Mouse (Mus musculus) heart, postnatal 0 days (tissue): ENCODE measurements around the gene Hes5. TPM values are rescaled to one million over a fixed set of nuclear protein-coding genes. Genes with fewer than 3 reads are reported as not detected.

ENCODE experiments used
- ATAC-seq: fragments of 200-750 bp; cut with Nextera tagmentation; 2 replicates; pipeline ENCODE4 v1.8.0; 2017; ENCODE audit warnings: low read depth, moderate number of reproducible peaks, moderate library complexity; ENCODE audit not compliant: insufficient read depth
- DNase-seq: peaks from one replicate; pipeline ENCODE4 v3.0.0-alpha.2; 2016; ENCODE audit warnings: low spot score
- H3K27ac ChIP-seq: fragments of 300-500 bp; sonication (generic); 2 replicates; pipeline ENCODE4 v1.5.1; 2014; ENCODE audit warnings: low read depth, mild to moderate bottlenecking
- H3K27me3 ChIP-seq: fragments of 300-500 bp; sonication (generic); 2 replicates; pipeline ENCODE4 v1.6.1; 2014; ENCODE audit warnings: low read length, mixed read lengths; ENCODE audit not compliant: control insufficient read depth, insufficient read depth
- H3K36me3 ChIP-seq: fragments of 300-500 bp; sonication (generic); replicated peaks from 2 replicates; pipeline ENCODE4 v1.6.1; 2014; ENCODE audit warnings: low read length, mixed read lengths; ENCODE audit not compliant: control insufficient read depth, insufficient read depth
- H3K4me1 ChIP-seq: fragments of 300-500 bp; sonication (generic); 2 replicates; pipeline ENCODE4 v1.6.1; 2014; ENCODE audit warnings: antibody characterized with exemption; ENCODE audit not compliant: control insufficient read depth, insufficient read depth
- H3K4me2 ChIP-seq: fragments of 300-500 bp; sonication (generic); 2 replicates; pipeline ENCODE4 v1.6.1; 2014; ENCODE audit warnings: low read depth, mild to moderate bottlenecking, low read length, moderate library complexity
- H3K4me3 ChIP-seq: fragments of 300-500 bp; sonication (generic); 2 replicates; pipeline ENCODE4 v1.5.1; 2014; ENCODE audit warnings: low read depth, low read length
- H3K9ac ChIP-seq: fragments of 300-500 bp; sonication (generic); replicated peaks from 2 replicates; pipeline ENCODE4 v1.6.1; 2014; ENCODE audit warnings: low read depth, low read length, mixed read lengths
- H3K9me3 ChIP-seq: fragments of 300-500 bp; sonication (generic); replicated peaks from 2 replicates; pipeline ENCODE4 v1.6.1; 2016; ENCODE audit warnings: low read length; ENCODE audit not compliant: control insufficient read depth
- CTCF ChIP-seq: IDR thresholded peaks from 2 replicates; pipeline ENCODE4 v1.5.1; 2016; ENCODE audit warnings: antibody characterized with exemption, control low read depth, low read depth
- EP300 ChIP-seq: IDR thresholded peaks from 2 replicates; pipeline ENCODE4 v1.6.1; 2016; ENCODE audit warnings: antibody characterized with exemption, low read depth
- WGBS: fragments of 180-500 bp; shearing (Covaris S2); extraction: QIAGEN DNeasy Blood & Tissue Kit; methylation state at CpG from one replicate; pipeline ENCODE4 v1.1.7; 2014; 5-methylcytosine and 5-hydroxymethylcytosine counted together
- polyA plus RNA-seq: library from polyadenylated mRNA; unstranded; fragments of >200 nt; fragmentation: Nextera tagmentation; extraction: Ambion mirVana; gene quantifications from 2 replicates; pipeline ENCODE4 v1.2.1, GENCODE M21; 2015
- total RNA-seq: library from RNA; depleted of rRNA; stranded (reverse); fragments of >200 nt; gene quantifications from 2 replicates; pipeline ENCODE4 v1.2.3, GENCODE M21; 2014; ENCODE audit warnings: low replicate concordance

Gene Hes5
- total and polyA plus RNA-seq, 2 experiments from 2014 or later = not detected

- DNase-seq = no peak
- no peaks in the 10 kb centered on the region for H3K36me3 ChIP-seq
- H3K4me3 ChIP-seq = no peak overlapping the region
- no peaks in the 10 kb centered on the region for H3K9me3 ChIP-seq
- no peak overlapping the region for H3K27ac ChIP-seq
- WGBS = 72% methylated on average over 10 of the region's 10 CpGs
- no peaks in the 10 kb centered on the region for H3K4me1 ChIP-seq
- H3K27me3 ChIP-seq = no peaks in the 10 kb centered on the region
- no peak overlapping the region for H3K9ac ChIP-seq
- H3K4me2 ChIP-seq = no peak overlapping the region
- no peak for ATAC-seq
- TF ChIP-seq CTCF = no peak
- no peak for TF ChIP-seq EP300
Observed at GRCm38 (mm10) chr4:154942632-154943322, 17.9 kb upstream of the Hes5 start.

- Histone ChIP-seq H3K9ac (no peak overlapping the region), H3K9me3 (no peaks in the 10 kb centered on the region), H3K4me3 (no peak overlapping the region), H3K4me1 (no peaks in the 10 kb centered on the region), H3K36me3 (no peaks in the 10 kb centered on the region), H3K4me2 (no peak overlapping the region), H3K27me3 (peaks cover under 1% of the 10 kb centered on the region; the same call in 1 of the 2 replicates), H3K27ac (no peak overlapping the region)
- WGBS = 68% methylated on average over 6 of the region's 6 CpGs
- DNase-seq (no peak), ATAC-seq (no peak)
- TF ChIP-seq CTCF = no peak
- no peak for TF ChIP-seq EP300
Observed at GRCm38 (mm10) chr4:154943323-154944039, 17.2 kb upstream of the Hes5 start.

- Histone ChIP-seq H3K36me3 (no peaks in the 10 kb centered on the region), H3K4me1 (no peaks in the 10 kb centered on the region), H3K27me3 (peaks cover 7% of the 10 kb centered on the region), H3K4me2 (no peak overlapping the region), H3K4me3 (no peak overlapping the region), H3K9me3 (no peaks in the 10 kb centered on the region), H3K27ac (no peak overlapping the region), H3K9ac (no peak overlapping the region)
- no peak for TF ChIP-seq EP300
- TF ChIP-seq CTCF = peak; percentile 99
- WGBS = 22% methylated on average over 2 of the region's 2 CpGs
- peak; percentile 83 for ATAC-seq
- DNase-seq = peak; percentile 94
Observed at GRCm38 (mm10) chr4:154944121-154944590, 16.6 kb upstream of the Hes5 start.

- Histone ChIP-seq H3K4me2 (peak overlapping the region; percentile 49), H3K9me3 (no peaks in the 10 kb centered on the region), H3K4me1 (no peaks in the 10 kb centered on the region), H3K9ac (0 out of 2 replicates have a peak overlapping the region, but pooled peaks have one; percentile 12), H3K36me3 (no peaks in the 10 kb centered on the region), H3K27me3 (peaks cover 26% of the 10 kb centered on the region), H3K4me3 (peak overlapping the region; percentile 21), H3K27ac (peak overlapping the region; percentile 52)
- peak; percentile 66 for DNase-seq
- peak; percentile 90 for ATAC-seq
- under 1% methylated on average over 8 of the region's 8 CpGs for WGBS
- TF ChIP-seq CTCF (no peak), EP300 (no peak)
Observed at GRCm38 (mm10) chr4:154946319-154946718, 14.4 kb upstream of the Hes5 start.

- Histone ChIP-seq H3K9me3 (no peaks in the 10 kb centered on the region), H3K27ac (no peak overlapping the region), H3K4me3 (no peak overlapping the region), H3K27me3 (peaks cover 45% of the 10 kb centered on the region), H3K36me3 (no peaks in the 10 kb centered on the region), H3K9ac (no peak overlapping the region), H3K4me2 (no peak overlapping the region), H3K4me1 (no peaks in the 10 kb centered on the region)
- 44% methylated on average over 14 of the region's 14 CpGs for WGBS
- DNase-seq (no peak), ATAC-seq (no peak)
- no peak for TF ChIP-seq EP300
- no peak for TF ChIP-seq CTCF
Observed at GRCm38 (mm10) chr4:154948066-154948939, 12.4 kb upstream of the Hes5 start.
